Mouse (Mus musculus) stomach, postnatal 0 days (tissue): Measurements from ENCODE around the gene Sarnp.

Experiments used
- CTCF ChIP-seq: IDR thresholded peaks from 2 replicates; pipeline ENCODE4 v1.5.1; 2016; ENCODE audit warnings: antibody characterized with exemption, low read depth, mild to moderate bottlenecking, moderate library complexity
- EP300 ChIP-seq: optimal IDR thresholded peaks from 2 replicates; pipeline ENCODE3; 2016; ENCODE audit warnings: antibody characterized with exemption

- no peak for TF ChIP-seq CTCF
- no peak for TF ChIP-seq EP300
These were observed 79.0 kb downstream of the Sarnp start for GRCm38 (mm10) chr10:128895952-128896693.
